Mouse (Mus musculus): ENCODE measurements at regions not wholly inside any gene's neighbourhood (a gene's known extent, or its start where the extent isn't known, plus 50 kb on each side); places are given as distances from the start of the nearest gene placed in this dataset.
A peak's percentile ranks its signal among the peaks of the same experiment; 100 is the strongest.

DNA sequence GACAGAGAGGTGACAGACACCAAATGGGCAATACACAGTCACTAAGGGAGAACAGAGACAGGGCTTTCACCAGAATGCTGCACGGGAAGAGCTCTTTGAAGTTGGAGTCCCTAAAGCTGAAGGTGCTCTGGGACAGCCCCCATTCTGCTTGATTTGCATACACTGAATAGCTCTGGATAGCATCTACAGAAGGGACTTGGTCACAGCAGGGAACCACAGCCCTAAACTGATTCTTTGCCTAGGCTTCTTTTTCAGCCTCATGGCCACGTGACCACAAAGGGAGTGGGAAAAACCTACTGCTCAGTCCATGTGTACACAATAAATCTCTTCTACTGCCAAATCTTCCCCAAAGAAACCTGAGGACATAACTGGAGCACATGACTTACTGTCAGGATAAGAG lies 221.3 kb downstream of the Opa1 start:
- no peak for DNase-seq

- DNase-seq = no peak
Observed at GRCm38 (mm10) chr16:29802085-29802484, 223.0 kb downstream of the Opa1 start.

- DNase-seq = peak in 1 of 2 experiments; percentile 50
Observed at GRCm38 (mm10) chr16:29802603-29803002, 223.5 kb downstream of the Opa1 start.

GRCm38 (mm10) chr16:29807859-29808258 lies 228.7 kb downstream of the Opa1 start:
- no peak for DNase-seq

DNA sequence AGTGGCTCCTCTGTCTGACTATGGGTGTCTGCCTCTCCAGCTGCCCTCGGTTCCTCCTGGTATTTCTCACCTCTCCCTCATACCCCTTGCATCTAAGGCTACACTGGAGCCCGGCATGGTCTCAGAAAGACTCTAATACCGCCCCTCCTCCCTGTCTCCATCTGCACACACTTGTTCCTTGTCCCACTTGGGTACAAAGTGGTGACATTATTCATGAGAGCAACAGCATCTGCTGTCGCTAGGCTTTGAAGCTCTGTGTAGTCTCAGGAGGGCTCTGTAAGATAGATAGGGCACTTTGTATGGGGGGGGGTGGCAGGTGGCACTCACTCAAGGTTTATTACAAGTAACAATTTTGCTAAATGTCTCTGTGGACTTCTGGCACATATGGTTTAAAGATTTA lies 229.7 kb downstream of the Opa1 start:
- no peak for DNase-seq

- DNase-seq = peak; percentile 65 to 80
Observed at GRCm38 (mm10) chr16:29813411-29814038, 234.4 kb downstream of the Opa1 start.

- peak; percentile 88 to 94 for DNase-seq
Observed at GRCm38 (mm10) chr16:29814039-29814438, 234.9 kb downstream of the Opa1 start.

DNA sequence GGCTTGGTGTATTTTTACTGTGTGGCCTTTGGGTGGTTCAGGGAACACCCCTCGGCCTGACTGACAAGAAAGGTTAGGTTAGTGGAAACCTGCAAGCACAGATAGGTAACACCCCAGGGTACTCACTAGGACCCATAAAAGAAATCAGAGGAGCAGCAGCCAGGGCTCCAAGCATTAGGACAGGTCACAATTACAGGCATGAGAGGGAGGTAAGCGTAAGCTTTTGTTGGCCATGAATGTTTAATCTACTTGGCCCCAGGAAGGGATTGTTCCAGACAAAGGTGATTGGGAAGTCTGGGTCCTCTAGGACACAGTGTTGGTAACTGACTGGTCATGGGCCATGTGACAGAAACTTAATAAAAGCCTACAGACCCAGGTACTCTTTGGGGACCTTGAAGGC lies 235.5 kb downstream of the Opa1 start:
- no peak for DNase-seq

GRCm38 (mm10) chr16:29815200-29815599 lies 236.1 kb downstream of the Opa1 start:
- DNase-seq = no peak

DNA sequence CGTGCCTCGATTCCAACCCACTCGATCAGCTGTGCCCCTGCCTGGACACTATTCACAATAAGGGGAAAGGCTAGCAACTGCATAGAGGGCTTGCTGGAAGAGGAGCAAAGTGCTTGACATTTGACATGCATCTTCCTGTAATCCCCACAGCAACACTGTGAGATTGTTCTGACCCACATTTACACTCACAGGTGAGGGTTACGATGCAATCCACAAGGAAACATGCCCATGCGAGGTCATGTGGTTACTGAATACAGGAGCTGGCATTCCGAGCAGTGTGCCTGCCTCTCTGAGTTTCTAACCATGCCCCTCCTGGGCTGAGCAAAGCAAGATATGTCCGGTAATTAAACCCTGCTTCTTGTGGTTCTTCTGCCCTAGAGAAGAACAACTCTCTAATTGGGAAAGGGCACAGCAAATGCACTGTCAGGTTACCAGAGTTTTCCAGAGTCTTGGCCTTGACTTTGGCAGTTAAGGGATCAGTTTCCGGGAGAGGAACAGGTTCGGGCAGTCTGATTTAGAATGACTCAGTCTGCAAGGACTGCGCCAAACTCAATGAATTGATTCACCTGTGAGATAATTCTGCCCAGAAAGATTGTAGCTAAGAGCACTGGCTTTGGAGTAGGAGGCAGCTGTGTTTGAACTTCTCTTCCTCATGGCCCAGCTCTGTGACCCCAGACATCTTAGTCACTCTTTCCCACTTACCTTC lies 236.7 kb downstream of the Opa1 start:
- DNase-seq = no peak

GRCm38 (mm10) chr16:29816681-29817369 lies 237.7 kb downstream of the Opa1 start:
- no peak for DNase-seq

DNA sequence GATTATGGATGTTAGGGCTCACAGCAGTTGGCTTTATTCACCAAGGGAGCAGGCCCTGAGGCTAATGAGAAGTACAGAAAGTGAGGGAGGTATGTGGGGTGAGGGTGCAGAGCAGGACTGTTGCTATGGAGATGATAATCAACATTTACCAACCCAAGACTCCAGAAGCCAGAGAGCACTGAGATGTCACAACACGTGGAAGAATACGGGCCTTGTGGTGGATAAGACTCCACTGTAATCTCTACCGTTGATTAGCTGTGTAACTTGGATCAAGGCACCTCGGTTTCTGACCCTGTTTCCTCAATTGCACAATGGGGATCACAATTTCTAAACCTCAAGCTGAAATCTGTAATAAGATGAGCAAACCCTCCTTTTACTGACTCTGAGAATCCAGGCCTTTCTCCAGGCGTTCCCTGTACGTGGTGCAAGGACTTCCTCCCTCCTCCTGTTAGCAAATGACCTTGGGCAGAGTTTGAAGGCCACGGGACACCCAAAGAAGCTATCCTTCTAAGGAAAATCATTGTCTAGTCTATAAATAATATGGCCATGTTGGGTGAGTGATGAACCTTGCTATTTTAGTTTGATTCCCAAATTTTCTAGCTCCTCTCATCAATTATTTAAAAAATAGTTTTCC lies 239.8 kb downstream of the Opa1 start:
- no peak for DNase-seq

DNA sequence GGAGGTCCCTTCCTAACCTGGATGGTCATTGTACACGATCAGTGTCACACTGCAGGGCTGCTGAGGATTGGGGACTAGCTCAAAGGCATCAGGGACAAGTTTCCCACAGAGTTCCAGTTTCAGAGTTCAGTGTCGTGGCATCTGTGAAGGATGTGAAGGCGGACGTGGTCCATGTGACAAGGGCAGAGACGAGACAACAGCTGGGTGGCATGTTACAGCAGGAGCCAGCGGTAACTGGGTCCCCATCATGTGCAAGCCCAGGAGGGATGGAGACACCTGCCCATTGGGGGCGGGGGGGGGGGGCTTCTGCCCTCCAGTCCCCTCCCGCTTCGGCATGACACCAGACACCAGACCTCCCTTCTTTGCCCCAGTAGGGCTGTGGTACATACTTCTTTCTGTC lies 241.6 kb downstream of the Opa1 start:
- no peak for DNase-seq

GRCm38 (mm10) chr16:29822110-29822509 lies 242.1 kb upstream of the Hes1 start:
- no peak for DNase-seq

DNA sequence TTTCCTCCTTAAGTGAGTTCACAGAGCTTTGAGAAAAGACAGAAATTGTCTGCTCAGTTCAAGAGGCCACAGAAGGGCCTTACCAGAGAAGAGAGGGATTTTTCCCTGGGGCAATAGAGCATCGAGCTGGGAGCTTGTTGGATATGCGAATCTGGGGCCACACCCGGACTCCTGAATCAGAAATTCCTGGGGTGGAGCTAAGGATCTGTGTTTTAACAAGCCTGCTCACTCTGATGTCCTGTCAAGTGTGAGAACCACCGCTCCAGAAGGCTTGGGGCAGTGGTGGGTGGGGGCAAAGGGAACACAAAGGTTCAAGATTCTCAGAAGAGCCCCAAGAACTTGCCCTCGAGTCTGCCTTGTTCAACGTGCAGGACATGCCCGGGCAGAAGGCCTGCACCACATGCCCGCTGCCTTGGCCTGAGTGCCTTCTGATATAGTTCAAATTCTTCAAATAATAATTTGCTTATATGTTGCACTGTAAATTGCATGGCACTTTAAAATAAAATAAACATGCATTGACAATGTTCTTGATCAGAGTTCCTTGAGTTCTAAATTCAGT lies 241.3 kb upstream of the Hes1 start:
- no peak for DNase-seq

DNA sequence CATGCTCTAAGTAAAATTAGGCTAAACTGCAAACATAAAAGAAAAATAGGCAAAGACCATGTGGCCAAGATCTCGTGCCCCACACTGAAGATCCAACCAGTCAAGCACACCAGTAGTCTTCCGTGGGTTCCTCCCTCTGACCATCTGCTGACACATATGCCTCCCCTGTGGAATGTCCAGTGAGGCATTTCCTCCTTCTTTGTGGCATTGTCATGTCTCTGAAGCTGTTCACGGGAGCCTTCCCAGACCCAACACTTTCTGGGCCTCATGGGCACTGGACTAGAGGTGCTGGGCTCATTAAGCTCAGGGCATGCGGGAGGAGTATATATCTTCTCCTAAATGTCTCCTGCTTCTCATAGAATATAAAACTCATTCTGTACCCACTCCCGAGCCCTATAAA lies 237.3 kb upstream of the Hes1 start:
- DNase-seq = peak in 1 of 2 experiments; percentile 46

- DNase-seq = no peak
Observed at GRCm38 (mm10) chr16:29827776-29828175, 236.4 kb upstream of the Hes1 start.

- no peak for DNase-seq
Observed at GRCm38 (mm10) chr16:29829457-29829856, 234.7 kb upstream of the Hes1 start.

DNA sequence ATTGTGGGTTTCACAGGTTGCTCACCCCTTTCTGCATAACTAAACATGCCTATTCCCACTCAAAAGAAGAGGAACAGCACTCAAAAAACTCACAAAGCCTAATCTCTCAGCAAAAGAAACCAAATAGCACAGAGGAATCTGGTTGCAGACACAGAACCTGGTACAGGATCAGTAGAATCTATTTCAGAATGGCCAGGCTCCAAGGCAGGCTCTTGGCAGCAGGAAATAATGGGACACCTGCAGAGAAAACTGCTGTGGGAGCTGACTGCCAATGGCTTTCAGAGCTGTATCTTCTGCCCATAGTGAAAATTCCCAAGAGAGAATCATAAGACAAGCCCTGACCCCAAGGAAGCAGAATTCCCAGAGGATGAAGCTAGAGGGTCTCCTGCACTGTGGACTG lies 234.1 kb upstream of the Hes1 start:
- no peak for DNase-seq

DNA sequence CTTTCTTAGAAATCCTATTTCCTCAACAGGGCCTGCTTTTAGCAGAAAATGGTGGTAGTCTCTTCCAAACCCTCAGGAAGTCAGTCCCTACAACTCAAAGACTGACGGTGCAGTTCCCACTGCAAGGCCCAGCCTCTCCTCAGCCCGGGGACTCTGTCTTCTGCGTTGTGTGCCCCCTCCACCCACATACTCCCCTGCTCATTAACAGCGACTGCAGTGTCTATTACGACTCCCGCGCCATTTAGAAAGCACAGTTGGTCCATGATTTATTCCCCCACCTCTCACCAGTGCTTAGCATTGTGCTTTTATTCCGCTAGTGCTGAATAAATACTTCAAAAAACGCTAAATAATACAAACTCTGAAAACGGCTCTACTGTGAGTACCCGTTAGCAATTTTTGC lies 230.9 kb upstream of the Hes1 start:
- DNase-seq = no peak

GRCm38 (mm10) chr16:29833875-29834274 lies 230.3 kb upstream of the Hes1 start:
- DNase-seq = no peak

DNA sequence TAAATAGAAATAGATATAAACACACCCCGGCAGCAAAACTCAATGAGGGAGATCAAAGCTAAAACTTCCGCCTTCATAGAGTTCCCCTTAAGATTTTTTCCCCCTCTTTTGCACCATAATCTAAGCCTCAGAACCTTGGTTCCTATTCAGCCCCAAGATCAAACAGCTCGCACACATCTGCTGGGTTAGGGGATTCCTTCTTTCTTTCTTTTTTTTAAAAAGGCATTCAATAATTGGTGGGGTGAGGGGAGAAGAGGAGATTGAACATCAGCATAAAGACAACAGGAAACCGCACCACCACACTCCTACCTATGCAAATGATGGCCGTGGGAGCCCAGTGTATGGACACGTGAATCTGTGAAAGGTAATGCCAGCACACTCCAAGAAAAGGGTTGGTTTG lies 229.5 kb upstream of the Hes1 start:
- DNase-seq = no peak

DNA sequence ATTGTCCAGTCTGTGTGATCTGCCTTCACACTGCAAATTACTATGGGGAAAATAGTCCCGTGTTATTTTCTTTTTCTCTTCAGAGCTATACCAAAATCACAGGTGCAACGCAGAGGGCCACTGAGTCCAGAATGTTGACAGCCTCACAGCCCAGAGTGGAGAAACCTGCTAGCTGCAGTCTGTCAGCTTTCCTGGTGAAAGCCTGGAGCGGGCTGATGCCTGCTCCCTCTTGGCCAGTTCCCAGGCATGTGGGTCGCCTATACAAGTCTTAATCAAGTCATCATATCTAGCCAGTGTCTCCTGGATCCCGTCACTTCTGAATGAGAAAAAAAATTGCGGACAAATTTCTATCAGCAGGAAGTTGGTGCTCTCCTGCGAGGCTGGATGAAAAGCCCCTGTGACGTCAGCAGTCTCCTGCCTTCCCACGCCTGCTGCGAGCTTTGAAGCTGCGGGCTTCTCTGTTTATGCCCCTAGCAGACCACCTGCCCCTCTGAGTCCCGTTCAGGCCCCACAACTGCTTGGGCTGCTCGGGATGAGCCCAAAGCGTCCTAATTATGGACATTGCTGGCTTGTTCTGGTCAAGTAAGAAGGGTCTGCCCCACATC lies 227.1 kb upstream of the Hes1 start:
- peak in 1 of 2 experiments; percentile 30 for DNase-seq

Measured in kidney, postnatal 4 days (tissue).